Mouse (Mus musculus) midbrain, embryonic 12.5 days (tissue): ENCODE measurements at regions not wholly inside any gene's neighbourhood (a gene's known extent, or its start where the extent isn't known, plus 50 kb on each side); places are given as distances from the start of the nearest gene placed in this dataset.
"Not testable (repeated sequence)": the region's sequence is repeated elsewhere in the genome, so short reads cannot be mapped to it uniquely, and the experiment has no call there.

ENCODE experiments used
- ATAC-seq: fragments of 200-750 bp; cut with Nextera tagmentation; 2 replicates; pipeline ENCODE4 v1.8.0; 2017; ENCODE audit warnings: low read depth, moderate TSS enrichment, moderate library complexity; ENCODE audit not compliant: low FRiP score
- H3K27ac ChIP-seq: fragments of 300-500 bp; sonication (generic); replicated peaks from 2 replicates; pipeline ENCODE4 v1.5.1; 2016; ENCODE audit warnings: mild to moderate bottlenecking
- H3K27me3 ChIP-seq: fragments of 300-500 bp; sonication (generic); 2 replicates; pipeline ENCODE4 v1.6.1; 2016; ENCODE audit warnings: mild to moderate bottlenecking
- H3K36me3 ChIP-seq: fragments of 300-500 bp; sonication (generic); 2 replicates; pipeline ENCODE4 v1.6.1; 2016
- H3K4me1 ChIP-seq: fragments of 300-500 bp; sonication (generic); 2 replicates; pipeline ENCODE4 v1.6.1; 2016
- H3K4me2 ChIP-seq: fragments of 300-500 bp; sonication (generic); replicated peaks from 2 replicates; pipeline ENCODE4 v1.6.1; 2016; ENCODE audit warnings: mild to moderate bottlenecking, moderate library complexity
- H3K4me3 ChIP-seq: fragments of 300-500 bp; sonication (generic); 2 replicates; pipeline ENCODE4 v1.5.1; 2016; ENCODE audit warnings: mild to moderate bottlenecking
- H3K9ac ChIP-seq: fragments of 300-500 bp; sonication (generic); replicated peaks from 2 replicates; pipeline ENCODE4 v1.6.1; 2016; ENCODE audit warnings: mild to moderate bottlenecking, moderate library complexity
- H3K9me3 ChIP-seq: fragments of 300-500 bp; sonication (generic); 2 replicates; pipeline ENCODE4 v1.6.1; 2016; ENCODE audit warnings: mild to moderate bottlenecking
- WGBS: fragments of 180-500 bp; shearing (Covaris S2); methylation state at CpG from one replicate; pipeline ENCODE4 v1.1.7; 2016; 5-methylcytosine and 5-hydroxymethylcytosine counted together

GRCm38 (mm10) chr5:76081379-76081778 is 58.7 kb upstream of the Srd5a3 start:
- ATAC-seq, H3K9me3 ChIP-seq, H3K27me3 ChIP-seq, H3K9ac ChIP-seq, H3K4me1 ChIP-seq, H3K36me3 ChIP-seq, H3K4me2 ChIP-seq, H3K27ac ChIP-seq, H3K4me3 ChIP-seq: not testable (repeated sequence)
- 86% methylated on average over 2 of the region's 2 CpGs for WGBS

- H3K9me3 ChIP-seq = no peaks in the 10 kb centered on the region
- WGBS = 44% methylated on average over 8 of the region's 8 CpGs
- H3K4me2 ChIP-seq = no peak overlapping the region
- H3K27ac ChIP-seq = no peak overlapping the region
- H3K4me3 ChIP-seq = no peak overlapping the region
- peaks cover 12% of the 10 kb centered on the region for H3K4me1 ChIP-seq
- H3K36me3 ChIP-seq = no peaks in the 10 kb centered on the region
- H3K9ac ChIP-seq = no peak overlapping the region
- ATAC-seq = 0 out of 2 replicates have a peak, but pooled peaks have one; percentile 47
- H3K27me3 ChIP-seq = no peaks in the 10 kb centered on the region
Observed at GRCm38 (mm10) chr5:76080429-76080828, 59.6 kb upstream of the Srd5a3 start.

- no peak for ATAC-seq
- H3K27ac ChIP-seq = peak overlapping the region; percentile 25
Observed at GRCm38 (mm10) chr5:76079204-76080025, 60.7 kb upstream of the Srd5a3 start.

GRCm38 (mm10) chr5:76078485-76078884 is 61.6 kb upstream of the Srd5a3 start:
- Histone ChIP-seq H3K27ac (no peak overlapping the region), H3K27me3 (no peaks in the 10 kb centered on the region), H3K9ac (no peak overlapping the region), H3K4me2 (no peak overlapping the region), H3K9me3 (no peaks in the 10 kb centered on the region), H3K4me3 (no peak overlapping the region), H3K36me3 (no peaks in the 10 kb centered on the region), H3K4me1 (peaks cover 17% of the 10 kb centered on the region)
- ATAC-seq = no peak
- WGBS = 94% methylated on average over 1 of the region's 1 CpGs

More at GRCm38 (mm10) chr5:76079204-76080025, 60.7 kb upstream of the Srd5a3 start:
- Histone ChIP-seq H3K27me3 (no peaks in the 10 kb centered on the region), H3K9me3 (no peaks in the 10 kb centered on the region), H3K9ac (no peak overlapping the region), H3K4me1 (peaks cover 17% of the 10 kb centered on the region), H3K4me3 (no peak overlapping the region), H3K36me3 (no peaks in the 10 kb centered on the region), H3K4me2 (no peak overlapping the region)
- 44% methylated on average over 11 of the region's 11 CpGs for WGBS

- Histone ChIP-seq H3K4me2 (no peak overlapping the region), H3K36me3 (no peaks in the 10 kb centered on the region), H3K27me3 (no peaks in the 10 kb centered on the region), H3K9me3 (no peaks in the 10 kb centered on the region), H3K9ac (no peak overlapping the region), H3K4me1 (peaks cover 17% of the 10 kb centered on the region), H3K27ac (no peak overlapping the region), H3K4me3 (no peak overlapping the region)
- 93% methylated on average over 7 of the region's 7 CpGs for WGBS
- no peak for ATAC-seq
Observed at GRCm38 (mm10) chr5:76076283-76076682, 63.8 kb upstream of the Srd5a3 start.

GRCm38 (mm10) chr5:76075401-76075800 is 64.7 kb upstream of the Srd5a3 start:
- peaks cover 14% of the 10 kb centered on the region for H3K4me1 ChIP-seq
- H3K27ac ChIP-seq = no peak overlapping the region
- WGBS = 33% methylated on average over 8 of the region's 8 CpGs
- no peak overlapping the region for H3K4me3 ChIP-seq
- no peaks in the 10 kb centered on the region for H3K27me3 ChIP-seq
- H3K4me2 ChIP-seq = peak overlapping the region; percentile 15
- no peaks in the 10 kb centered on the region for H3K36me3 ChIP-seq
- no peaks in the 10 kb centered on the region for H3K9me3 ChIP-seq
- ATAC-seq = no peak
- no peak overlapping the region for H3K9ac ChIP-seq

- Histone ChIP-seq H3K27me3 (no peaks in the 10 kb centered on the region), H3K4me2 (no peak overlapping the region), H3K9ac (no peak overlapping the region), H3K4me1 (no peaks in the 10 kb centered on the region), H3K9me3 (no peaks in the 10 kb centered on the region), H3K4me3 (no peak overlapping the region), H3K36me3 (no peaks in the 10 kb centered on the region), H3K27ac (no peak overlapping the region)
- WGBS = 66% methylated on average over 3 of the region's 3 CpGs
- ATAC-seq = no peak
Observed at GRCm38 (mm10) chr5:76067881-76068280, 72.2 kb upstream of the Srd5a3 start.

GRCm38 (mm10) chr5:76067231-76067630 is 72.8 kb upstream of the Srd5a3 start:
- Histone ChIP-seq H3K36me3 (no peaks in the 10 kb centered on the region), H3K4me2 (no peak overlapping the region), H3K4me1 (no peaks in the 10 kb centered on the region), H3K4me3 (no peak overlapping the region), H3K9me3 (no peaks in the 10 kb centered on the region), H3K27ac (no peak overlapping the region), H3K9ac (no peak overlapping the region), H3K27me3 (no peaks in the 10 kb centered on the region)
- no peak for ATAC-seq
- 71% methylated on average over 10 of the region's 10 CpGs for WGBS

- Histone ChIP-seq H3K9me3 (no peaks in the 10 kb centered on the region), H3K4me3 (no peak overlapping the region), H3K36me3 (no peaks in the 10 kb centered on the region), H3K4me2 (no peak overlapping the region), H3K9ac (no peak overlapping the region), H3K4me1 (no peaks in the 10 kb centered on the region), H3K27me3 (no peaks in the 10 kb centered on the region), H3K27ac (no peak overlapping the region)
- ATAC-seq = no peak
- 64% methylated on average over 4 of the region's 4 CpGs for WGBS
Observed at GRCm38 (mm10) chr5:76065789-76066188, 74.3 kb upstream of the Srd5a3 start.

GRCm38 (mm10) chr5:76065227-76065626 is 74.8 kb upstream of the Srd5a3 start:
- WGBS = 82% methylated on average over 6 of the region's 6 CpGs
- no peak overlapping the region for H3K4me2 ChIP-seq
- no peak overlapping the region for H3K9ac ChIP-seq
- H3K27me3 ChIP-seq = no peaks in the 10 kb centered on the region
- no peak overlapping the region for H3K27ac ChIP-seq
- H3K4me3 ChIP-seq = no peak overlapping the region
- no peak for ATAC-seq
- no peaks in the 10 kb centered on the region for H3K36me3 ChIP-seq
- H3K4me1 ChIP-seq = no peaks in the 10 kb centered on the region
- no peaks in the 10 kb centered on the region for H3K9me3 ChIP-seq

- no peaks in the 10 kb centered on the region for H3K4me1 ChIP-seq
- H3K4me2 ChIP-seq = no peak overlapping the region
- no peaks in the 10 kb centered on the region for H3K36me3 ChIP-seq
- ATAC-seq = no peak
- no peak overlapping the region for H3K9ac ChIP-seq
- no peak overlapping the region for H3K27ac ChIP-seq
- no peaks in the 10 kb centered on the region for H3K27me3 ChIP-seq
- no peaks in the 10 kb centered on the region for H3K9me3 ChIP-seq
- 81% methylated on average over 5 of the region's 5 CpGs for WGBS
- H3K4me3 ChIP-seq = no peak overlapping the region
Observed at GRCm38 (mm10) chr5:76064686-76065085, 75.4 kb upstream of the Srd5a3 start.

- 56% methylated on average over 6 of the region's 6 CpGs for WGBS
Observed at GRCm38 (mm10) chr5:76063473-76063872, 76.6 kb upstream of the Srd5a3 start.

GRCm38 (mm10) chr5:76058011-76058410 is 79.8 kb upstream of the Kdr start:
- Histone ChIP-seq H3K36me3 (no peaks in the 10 kb centered on the region), H3K4me1 (no peaks in the 10 kb centered on the region), H3K27me3 (no peaks in the 10 kb centered on the region), H3K4me2 (no peak overlapping the region), H3K9me3 (no peaks in the 10 kb centered on the region), H3K9ac (no peak overlapping the region), H3K27ac (no peak overlapping the region), H3K4me3 (no peak overlapping the region)
- 77% methylated on average over 7 of the region's 7 CpGs for WGBS
- no peak for ATAC-seq

More at GRCm38 (mm10) chr5:76063473-76063872, 76.6 kb upstream of the Srd5a3 start:
- no peaks in the 10 kb centered on the region for H3K4me1 ChIP-seq
- no peaks in the 10 kb centered on the region for H3K9me3 ChIP-seq
- ATAC-seq = no peak
- no peak overlapping the region for H3K27ac ChIP-seq
- no peak overlapping the region for H3K9ac ChIP-seq
- no peak overlapping the region for H3K4me3 ChIP-seq
- no peak overlapping the region for H3K4me2 ChIP-seq
- no peaks in the 10 kb centered on the region for H3K27me3 ChIP-seq
- no peaks in the 10 kb centered on the region for H3K36me3 ChIP-seq
